Mouse (Mus musculus) gastrocnemius, postnatal 4 days (tissue): ENCODE measurements around the gene Foxf1. TPM values are rescaled to one million over a fixed set of nuclear protein-coding genes. Genes with fewer than 3 reads are reported as not detected.
A peak's percentile ranks its signal among the peaks of the same experiment; 100 is the strongest.

Experiments
- DNase-seq, 2 experiments: peaks; one replicate each; pipeline ENCODE4 v3.0.0; 2021 to 2022; ENCODE audit warnings: low spot score in 2 of 2, mixed read lengths in 2 of 2
- total RNA-seq, 2 experiments: library from RNA; stranded (reverse); gene quantifications; 2 replicates each; pipeline ENCODE4 v1.2.3; 2021

Gene Foxf1
- total RNA-seq, 2 experiments from 2014 or later = 0.25 to 0.39 TPM

DNA sequence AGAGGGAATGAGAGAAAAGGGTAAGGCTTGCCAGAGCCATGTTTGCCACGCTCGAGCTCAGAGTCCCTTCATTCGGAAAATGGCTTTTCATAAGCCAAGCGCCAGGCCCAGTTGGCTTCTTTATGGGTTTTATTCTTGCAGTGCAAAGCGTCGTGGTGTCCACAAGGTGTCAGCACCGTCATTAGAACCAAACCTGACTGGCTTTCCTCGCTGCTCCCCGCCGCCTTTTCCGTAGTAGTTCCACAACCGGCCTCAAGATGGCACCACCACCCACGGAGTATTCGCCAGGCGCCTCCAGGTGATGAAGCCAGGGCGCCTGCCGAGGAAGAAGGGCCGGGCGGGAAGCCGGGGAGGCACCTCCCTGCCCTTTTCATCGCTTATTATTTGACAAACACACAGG lies 29.1 kb downstream of the Foxf1 start:
- DNase-seq = peak; percentile 88 to 90

DNA sequence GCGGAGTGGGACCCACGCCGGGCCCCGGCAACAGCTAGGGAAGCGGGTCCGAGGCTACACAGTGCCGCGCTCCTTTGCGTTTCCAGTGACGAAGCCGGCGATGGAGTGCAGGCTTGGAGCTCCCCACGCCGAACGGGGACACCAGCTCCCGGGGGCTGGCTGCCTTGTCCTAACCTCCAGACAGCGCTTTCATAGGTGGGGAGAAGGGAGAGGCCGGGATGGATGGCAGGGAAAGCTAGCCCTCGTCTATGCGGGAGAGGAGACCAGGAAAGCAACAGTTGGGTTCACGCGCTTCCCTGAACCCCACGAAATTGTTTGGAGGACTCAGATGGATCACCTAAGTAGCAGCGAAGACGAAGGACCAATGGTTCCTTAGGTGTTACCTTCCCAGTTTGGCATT lies 30.9 kb downstream of the Foxf1 start:
- no peak for DNase-seq

DNA sequence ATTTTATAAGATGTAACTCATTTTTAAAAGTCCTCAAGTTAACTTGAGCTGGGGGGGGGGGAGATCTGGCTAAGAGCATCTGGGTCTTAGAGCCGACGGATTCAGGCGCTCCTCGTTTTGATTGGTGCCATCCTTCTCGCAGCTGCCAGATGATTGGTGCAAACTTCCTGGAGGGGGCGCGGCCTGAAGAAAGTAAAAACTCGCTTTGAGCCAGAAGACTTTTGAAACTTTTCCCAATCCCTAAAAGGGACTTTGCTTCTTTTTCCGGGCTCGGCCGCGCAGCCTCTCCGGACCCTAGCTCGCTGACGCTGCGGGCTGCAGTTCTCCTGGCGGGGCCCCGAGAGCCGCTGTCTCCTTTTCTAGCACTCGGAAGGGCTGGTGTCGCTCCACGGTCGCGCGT lies 31.8 kb downstream of the Foxf1 start, which contains the start of gene Foxc2:
Foxc2 (plus strand) TSS at position 224 of the 400 bp plus-strand sequence.
- peak; percentile 60 to 82 for DNase-seq

DNA sequence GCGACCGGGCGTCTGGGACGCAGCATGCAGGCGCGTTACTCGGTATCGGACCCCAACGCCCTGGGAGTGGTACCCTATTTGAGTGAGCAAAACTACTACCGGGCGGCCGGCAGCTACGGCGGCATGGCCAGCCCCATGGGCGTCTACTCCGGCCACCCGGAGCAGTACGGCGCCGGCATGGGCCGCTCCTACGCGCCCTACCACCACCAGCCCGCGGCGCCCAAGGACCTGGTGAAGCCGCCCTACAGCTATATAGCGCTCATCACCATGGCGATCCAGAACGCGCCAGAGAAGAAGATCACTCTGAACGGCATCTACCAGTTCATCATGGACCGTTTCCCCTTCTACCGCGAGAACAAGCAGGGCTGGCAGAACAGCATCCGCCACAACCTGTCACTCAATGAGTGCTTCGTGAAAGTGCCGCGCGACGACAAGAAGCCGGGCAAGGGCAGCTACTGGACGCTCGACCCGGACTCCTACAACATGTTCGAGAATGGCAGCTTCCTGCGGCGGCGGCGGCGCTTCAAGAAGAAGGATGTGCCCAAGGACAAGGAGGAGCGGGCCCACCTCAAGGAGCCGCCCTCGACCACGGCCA lies 32.5 kb downstream of the Foxf1 start:
- DNase-seq = no peak

DNA sequence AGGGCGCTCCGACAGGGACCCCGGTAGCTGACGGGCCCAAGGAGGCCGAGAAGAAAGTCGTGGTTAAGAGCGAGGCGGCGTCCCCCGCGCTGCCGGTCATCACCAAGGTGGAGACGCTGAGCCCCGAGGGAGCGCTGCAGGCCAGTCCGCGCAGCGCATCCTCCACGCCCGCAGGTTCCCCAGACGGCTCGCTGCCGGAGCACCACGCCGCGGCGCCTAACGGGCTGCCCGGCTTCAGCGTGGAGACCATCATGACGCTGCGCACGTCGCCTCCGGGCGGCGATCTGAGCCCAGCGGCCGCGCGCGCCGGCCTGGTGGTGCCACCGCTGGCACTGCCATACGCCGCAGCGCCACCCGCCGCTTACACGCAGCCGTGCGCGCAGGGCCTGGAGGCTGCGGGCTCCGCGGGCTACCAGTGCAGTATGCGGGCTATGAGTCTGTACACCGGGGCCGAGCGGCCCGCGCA lies 33.0 kb downstream of the Foxf1 start:
- no peak for DNase-seq

DNA sequence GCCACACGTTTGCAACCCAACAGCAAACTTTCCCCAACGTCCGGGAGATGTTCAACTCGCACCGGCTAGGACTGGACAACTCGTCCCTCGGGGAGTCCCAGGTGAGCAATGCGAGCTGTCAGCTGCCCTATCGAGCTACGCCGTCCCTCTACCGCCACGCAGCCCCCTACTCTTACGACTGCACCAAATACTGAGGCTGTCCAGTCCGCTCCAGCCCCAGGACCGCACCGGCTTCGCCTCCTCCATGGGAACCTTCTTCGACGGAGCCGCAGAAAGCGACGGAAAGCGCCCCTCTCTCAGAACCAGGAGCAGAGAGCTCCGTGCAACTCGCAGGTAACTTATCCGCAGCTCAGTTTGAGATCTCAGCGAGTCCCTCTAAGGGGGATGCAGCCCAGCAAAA lies 33.7 kb downstream of the Foxf1 start:
- DNase-seq = no peak

DNA sequence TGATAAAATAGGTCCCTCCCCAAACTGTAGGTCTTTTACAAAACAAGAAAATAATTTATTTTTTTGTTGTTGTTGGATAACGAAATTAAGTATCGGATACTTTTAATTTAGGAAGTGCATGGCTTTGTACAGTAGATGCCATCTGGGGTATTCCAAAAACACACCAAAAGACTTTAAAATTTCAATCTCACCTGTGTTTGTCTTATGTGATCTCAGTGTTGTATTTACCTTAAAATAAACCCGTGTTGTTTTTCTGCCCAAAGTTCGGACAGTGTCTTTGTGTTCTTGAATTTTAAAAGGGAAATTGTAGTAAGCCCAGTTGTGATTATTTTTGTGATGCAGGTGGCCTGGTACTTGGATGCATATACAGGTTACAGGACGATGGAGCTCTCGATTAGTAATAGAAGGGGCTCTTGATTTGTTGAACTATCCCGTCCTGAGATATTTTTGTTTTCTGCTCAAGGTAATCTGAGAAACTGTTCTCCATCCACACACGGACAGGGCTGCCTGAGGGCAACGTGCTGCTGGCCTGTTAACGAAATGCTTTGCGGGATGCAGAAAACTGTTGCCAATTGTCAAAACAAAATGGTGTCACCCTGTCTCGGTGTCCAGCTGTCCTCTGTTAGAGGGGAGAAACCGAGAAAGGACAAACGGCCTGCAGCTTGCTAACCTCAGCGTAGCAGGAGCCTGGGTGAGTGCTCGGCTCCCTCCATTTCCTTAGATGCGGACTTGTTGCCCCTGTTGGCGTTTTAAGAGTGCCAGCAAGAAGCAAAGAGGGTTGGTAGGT lies 34.6 kb downstream of the Foxf1 start:
- DNase-seq = no peak

DNA sequence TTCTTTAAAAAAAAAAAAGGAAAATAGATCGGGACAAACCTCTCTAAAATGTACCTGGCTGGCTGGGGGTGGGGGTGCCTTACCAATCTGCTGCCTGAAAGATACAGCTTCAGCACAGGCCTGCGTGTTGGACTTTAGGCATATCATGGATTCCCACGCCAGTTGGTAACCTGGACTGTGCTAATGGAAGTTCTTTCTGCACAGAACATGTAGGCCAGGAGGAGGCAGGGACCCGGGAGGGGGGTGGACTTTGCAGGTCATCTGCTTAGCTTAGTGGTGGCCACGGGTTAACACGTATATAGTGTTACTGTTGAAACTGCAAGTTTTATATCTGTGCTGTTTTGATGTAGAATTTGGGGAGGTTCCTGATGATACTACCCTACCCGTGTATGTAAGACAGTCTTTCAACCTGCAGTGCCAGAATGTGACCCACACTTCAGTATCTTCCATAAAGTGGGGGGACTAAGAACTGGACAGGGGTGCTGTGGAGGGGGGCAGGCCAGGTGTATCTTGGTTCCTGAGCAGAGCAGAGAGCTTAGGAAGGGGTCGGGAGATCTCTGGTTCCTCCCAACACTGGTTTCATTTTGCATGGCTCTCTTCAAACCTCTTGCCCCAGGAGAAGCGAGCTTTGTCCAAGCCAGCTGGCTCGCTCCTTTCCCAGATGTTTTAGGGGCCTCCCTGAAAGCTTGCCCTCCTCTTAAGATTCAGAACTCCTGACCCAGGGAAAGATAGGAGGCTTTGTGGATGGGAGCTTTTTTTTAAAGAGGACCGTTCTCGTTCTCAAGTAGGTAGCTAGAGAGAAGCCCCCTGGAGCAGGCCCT lies 35.7 kb downstream of the Foxf1 start:
- DNase-seq = no peak

DNA sequence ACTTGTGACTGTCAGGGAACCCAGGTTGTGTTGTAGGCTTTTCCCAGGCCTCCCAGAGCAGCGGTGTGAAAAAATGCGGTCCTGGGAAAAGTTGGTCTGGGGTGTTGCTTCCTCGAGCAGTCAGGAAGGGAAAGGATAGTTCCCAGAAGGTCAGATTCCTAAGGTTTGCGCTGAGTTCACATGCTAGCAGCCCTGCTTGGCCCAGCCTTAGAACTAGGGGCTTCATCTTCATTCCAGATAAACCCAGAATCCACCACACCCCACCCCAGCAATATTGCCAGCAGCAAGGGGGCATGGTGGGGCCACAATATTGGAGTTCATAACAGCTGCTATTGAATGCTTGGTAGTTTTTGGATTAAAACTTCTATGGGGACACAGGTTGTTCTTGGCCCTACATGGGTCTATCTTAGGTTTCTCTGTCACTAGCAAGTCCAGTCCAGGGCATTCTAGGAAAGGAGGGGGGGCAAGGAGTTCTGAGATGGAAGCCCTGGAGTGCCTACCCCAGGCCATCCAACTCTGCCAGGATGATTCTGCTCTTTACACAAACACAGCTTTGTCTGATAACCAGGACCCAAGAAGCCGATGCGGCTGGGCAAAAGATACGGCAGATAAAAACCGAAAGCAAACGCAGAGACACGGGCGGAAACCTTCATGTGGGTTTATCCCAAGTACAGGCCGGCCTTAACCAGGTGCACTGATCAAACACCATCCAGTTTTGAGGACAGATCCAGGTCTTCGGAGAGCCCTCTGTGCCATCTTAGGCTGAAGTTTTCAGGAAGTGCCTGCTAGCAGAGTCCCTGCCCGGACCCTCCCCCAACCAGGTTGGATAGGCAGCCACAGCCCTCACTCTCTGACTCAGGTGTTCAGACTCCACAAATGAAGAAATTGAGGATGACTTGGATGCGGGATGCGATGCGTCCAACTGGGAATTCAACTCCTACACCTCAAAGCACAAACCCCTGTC lies 36.6 kb downstream of the Foxf1 start:
- DNase-seq = no peak

DNA sequence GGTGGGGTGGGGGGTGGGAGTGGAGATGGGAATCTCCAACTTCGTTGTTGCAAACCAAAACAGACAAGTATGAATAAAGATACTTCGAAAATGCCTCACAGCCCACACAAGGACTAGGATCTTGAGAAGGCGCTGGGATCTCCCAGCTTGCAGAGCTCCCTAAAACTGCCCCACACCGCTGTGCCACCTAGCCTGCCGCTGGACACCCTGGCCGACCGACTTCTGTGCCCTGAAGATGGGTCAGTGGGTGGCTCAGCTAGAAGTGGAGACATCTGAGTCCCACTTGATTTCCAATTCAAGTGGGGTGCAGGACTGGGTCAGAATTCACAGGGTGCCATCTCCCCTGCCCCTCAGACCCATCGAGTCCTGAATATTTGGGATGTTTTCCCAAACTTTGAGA lies 37.5 kb downstream of the Foxf1 start:
- DNase-seq = no peak

DNA sequence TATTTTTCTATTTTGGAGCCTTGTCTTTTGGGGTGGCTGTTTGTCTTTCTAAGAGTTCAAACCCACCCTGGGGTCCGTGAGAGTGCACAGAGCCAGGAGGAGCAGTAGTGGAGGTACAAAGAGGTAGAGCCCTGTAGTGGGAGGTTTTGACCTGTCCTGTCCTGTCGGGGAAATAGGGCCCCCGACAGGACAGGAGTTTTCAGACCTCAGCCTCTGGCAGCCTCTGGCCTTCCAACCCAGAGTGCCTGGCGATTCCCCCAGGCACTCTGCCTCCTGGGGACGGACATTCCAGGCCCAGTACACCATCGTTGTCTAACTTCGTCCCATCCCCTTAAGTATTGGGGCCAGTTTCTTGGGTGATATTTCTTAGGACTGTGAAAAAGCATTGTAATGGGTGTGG lies 38.2 kb downstream of the Foxf1 start:
- DNase-seq = no peak

DNA sequence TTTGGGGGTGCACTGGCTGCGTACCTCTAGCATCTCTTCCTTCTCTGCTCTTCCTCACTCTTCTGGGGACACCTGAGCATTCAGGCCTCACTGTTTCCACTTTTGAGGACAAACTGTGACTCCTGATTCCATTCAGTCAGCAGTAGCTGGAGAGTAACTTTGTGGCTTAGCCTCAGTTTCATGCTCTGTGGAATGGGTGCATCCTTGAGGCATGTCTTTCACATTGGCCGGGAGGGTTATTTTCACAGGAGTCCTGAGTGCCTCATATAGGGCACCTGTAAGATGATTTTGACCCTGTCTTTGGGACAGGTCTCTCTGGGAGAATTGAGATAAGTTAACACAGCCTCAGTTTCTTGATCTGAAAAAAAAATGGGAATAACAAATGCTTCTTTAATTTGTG lies 38.9 kb downstream of the Foxf1 start:
- DNase-seq = no peak

DNA sequence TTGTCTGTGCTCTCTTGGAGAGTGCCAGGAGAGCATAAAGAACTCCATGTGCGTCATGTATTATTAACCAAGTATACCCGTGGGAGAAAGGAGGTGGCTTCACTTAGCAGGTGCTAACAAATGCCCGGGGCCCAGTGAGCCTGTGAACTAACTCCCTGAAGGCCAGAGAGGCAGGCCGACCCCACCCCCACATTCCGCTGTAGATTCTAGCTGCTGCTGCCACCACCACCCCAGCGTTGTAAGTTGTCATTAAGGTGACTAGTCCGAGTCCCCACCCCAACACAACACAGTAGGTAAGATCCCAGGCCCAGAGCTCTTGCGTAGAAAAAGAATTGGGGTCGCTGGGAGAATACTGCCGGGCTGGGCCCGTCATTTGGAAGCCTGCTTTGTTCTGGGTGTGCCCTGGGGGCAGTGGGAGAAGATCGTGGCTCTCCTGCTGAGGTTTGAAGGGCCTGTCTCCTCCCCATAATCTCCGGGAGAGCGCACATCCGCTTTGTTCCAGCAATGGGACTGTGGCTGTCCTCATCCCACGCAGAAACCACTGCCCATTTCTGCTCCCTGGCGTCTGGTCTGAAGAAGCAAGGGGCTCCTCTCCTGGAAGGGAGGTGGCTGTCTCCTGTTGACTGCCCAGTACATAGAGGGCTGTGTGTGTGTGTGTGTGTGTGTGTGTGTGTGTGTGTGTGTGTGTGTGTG lies 40.5 kb downstream of the Foxf1 start:
- DNase-seq = no peak

DNA sequence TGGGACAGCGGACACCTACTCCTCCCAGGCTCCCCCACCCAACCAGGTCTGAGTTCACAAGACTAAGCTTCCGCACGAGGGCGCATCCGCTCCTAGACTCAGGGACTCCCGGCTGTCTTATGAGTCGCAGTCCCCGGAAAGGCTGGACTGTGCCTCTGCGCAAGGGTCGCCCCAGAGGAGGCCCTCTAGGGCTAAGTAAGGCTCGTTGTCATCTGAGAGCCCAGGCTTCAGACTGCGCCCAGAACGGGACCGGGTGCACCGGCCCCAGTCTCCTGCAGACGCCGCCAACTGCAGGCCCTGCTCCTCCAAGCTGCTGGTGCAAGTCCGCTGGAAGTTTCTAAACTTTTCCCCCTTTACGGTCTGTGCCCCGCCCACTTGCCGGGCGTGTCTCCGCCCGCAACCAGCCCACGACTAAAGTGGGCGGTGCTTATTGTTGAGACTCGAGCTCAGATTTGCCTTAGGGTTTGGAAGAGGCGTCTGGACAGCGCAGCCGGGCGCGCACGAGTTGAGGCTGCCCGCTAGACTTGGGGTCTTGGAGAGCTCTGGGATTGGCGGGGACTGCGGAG lies 41.2 kb downstream of the Foxf1 start:
- DNase-seq = peak; percentile 37 to 61

DNA sequence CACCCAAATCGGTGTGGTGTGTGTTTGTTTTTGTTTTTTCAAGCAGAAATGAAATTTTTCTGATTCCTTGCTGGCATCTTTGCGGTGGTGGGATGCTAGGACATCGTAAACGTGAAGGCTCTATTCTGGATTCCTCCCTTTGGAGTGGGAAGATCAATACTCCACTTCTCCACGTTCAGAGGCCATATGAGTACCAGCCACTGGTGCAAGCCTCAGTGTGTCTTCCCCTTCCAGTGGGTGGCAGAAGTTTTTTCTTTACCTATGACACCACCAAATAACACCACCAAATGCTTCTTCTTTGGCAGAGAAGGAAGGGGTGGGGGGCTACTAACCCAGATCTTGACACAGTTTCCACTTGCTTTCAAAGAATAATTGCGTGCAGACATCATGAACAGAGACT lies 42.0 kb downstream of the Foxf1 start:
- no peak for DNase-seq

DNA sequence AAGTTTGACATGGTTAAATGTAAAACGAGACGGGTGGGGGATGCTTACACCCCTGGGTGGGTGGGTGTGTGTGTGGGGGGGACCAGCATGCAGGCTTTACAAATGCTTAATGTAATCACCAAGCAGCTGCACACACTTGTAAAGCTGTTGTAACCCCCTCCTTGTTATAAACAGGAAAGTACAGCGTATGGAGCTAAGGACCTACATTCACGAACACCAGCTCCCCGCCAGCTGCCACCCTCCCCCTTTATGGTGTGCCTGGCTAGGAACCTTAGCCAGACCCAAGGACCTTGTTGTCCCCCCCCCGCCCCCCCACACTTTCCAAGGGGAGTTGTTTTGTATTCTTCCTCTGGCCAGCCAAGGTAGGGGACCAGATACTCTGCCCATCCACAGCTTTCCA lies 42.5 kb downstream of the Foxf1 start:
- no peak for DNase-seq

DNA sequence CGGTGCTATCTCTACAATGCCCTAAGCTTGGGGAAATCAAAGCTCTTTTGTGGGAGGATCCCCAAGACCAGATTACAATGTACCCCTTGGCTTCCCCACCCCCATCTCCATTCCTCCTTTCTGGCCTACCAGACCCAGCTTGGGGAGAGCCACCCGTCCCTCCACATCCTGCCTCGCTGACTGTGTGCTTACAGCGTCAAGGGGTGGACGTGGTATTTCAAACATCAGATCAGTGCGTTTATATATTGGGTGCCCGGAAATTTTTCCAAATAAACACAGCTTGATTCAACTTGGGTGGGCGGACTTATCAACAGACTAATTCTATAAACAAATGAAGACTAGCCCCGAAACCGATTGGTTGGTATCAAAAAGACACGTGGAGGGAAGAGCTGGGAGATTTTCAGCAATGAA lies 43.1 kb downstream of the Foxf1 start:
- no peak for DNase-seq

DNA sequence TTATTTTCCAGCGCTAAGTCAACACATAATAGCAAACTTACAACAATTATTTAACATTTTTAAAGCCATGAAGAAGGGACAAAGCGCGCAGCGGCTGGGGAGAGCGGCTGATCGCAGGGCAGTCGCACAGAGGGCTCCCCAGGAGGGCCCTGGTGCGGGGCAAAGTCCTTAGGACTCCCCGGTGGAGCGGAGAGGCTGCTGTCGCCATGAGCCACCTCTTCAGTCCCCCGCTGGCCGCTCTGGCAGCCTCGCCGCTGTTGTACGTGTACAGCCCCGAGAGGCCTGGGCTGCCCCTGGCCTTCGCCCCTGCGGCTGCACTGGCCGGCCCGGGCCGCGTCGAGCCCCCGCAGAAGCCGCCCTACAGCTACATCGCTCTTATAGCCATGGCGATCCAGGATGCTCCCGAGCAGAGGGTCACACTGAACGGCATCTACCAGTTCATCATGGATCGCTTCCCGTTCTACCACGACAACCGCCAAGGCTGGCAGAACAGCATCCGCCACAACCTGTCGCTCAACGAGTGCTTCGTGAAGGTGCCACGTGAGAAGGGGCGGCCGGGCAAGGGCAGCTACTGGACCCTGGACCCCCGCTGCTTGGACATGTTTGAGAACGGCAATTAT lies 43.7 kb downstream of the Foxf1 start, which contains the start of gene Foxl1:
Foxl1 (plus strand) TSS at position 185 of the 620 bp plus-strand sequence.
- DNase-seq = no peak

DNA sequence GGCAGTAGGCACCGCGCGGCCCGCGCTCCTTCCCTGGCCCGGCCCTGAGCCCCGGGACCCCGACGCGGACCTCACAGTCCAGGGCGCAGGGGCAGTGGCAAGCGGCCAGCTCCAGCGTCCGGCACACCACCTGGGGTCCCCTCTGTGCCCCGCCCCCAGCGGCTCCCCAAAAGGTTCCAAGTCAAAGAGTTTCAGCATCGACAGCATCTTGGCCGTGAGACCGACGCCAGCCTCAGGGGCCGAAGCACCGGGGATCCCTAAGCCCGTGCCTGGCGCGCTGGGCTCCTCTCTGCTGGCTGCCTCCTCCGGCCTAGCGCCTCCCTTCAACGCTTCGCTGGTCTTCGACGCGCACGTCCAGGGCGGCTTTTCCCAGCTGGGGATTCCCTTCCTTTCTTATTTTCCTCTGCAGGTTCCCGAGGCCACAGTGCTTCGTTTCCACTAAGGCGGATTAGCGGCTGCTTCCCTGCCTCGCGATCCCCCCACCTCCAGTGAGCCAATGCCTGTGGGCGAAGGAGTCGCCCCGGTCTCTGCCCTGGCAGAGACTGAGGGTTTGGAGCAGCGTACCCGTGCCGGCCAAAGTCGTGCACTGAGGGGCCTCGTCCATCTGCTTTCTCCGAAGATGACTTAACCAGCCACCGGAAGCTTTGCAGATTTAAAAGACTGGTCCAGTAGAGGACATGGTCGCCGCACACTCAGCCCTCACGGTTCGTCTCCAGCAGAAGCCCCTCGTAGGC lies 44.5 kb downstream of the Foxf1 start:
- DNase-seq = no peak
